Comparison of ENCODE assay signal across 30 mouse cellular contexts in genomic region chr2:10145514-10145913, GRCm38 (mm10). TPM values are rescaled to one million over a fixed set of nuclear protein-coding genes. Genes with fewer than 3 reads are reported as not detected.
DNase-seq lines count a peak whose midpoint lies in the region; ATAC-seq and TF ChIP-seq lines count a peak whose summit lies in the region.
"Had no signal": no experiment of that assay in that cellular context is flagged by ENCODE, and none has a peak within 500 bp of the region (broad histone marks: within the 10 kb centered on the region; RNA-seq: fewer than 3 reads in every experiment).

No protein-coding gene starts in this region.

- H3K4me2 ChIP-seq in limb, embryonic 12.5 days, result peak overlapping the region; percentile 19
- no peak overlapping the region for H3K4me2 ChIP-seq in limb, embryonic 14.5 days (replicated peaks; ENCODE audit: low read depth, low read length, severe bottlenecking)
- H3K4me2 ChIP-seq in stomach, embryonic 16.5 days (ENCODE audit: low read depth, low read length), result no peak overlapping the region
- H3K4me2 ChIP-seq: embryonic facial prominence, embryonic 15.5 days; forebrain, embryonic 12.5 days; heart, embryonic 13.5 days; hindbrain, embryonic 15.5 days; liver, embryonic 12.5 days had no signal

- 8% methylated on average over 6 of the region's 6 CpGs for WGBS in limb, embryonic 12.5 days
- 36% methylated on average over 6 of the region's 6 CpGs for WGBS in limb, embryonic 10.5 days
- WGBS in limb, embryonic 14.5 days, result 19% methylated on average over 6 of the region's 6 CpGs
- WGBS in stomach, embryonic 16.5 days, result 38% methylated on average over 6 of the region's 6 CpGs

- H3K4me1 ChIP-seq in limb, embryonic 12.5 days (replicated peaks), result peaks cover 16% of the 10 kb centered on the region
- H3K4me1 ChIP-seq in limb, embryonic 10.5 days, result peaks cover 17% of the 10 kb centered on the region
- H3K4me1 ChIP-seq in limb, embryonic 14.5 days (ENCODE audit: control insufficient read depth, insufficient read depth, low read length), result peaks cover 8% of the 10 kb centered on the region; the same call in 1 of the 2 replicates
- H3K4me1 ChIP-seq in stomach, embryonic 16.5 days (ENCODE audit: control insufficient read depth, insufficient read depth, low read length), result no peaks in the 10 kb centered on the region
- H3K4me1 ChIP-seq: forebrain, embryonic 12.5 days; heart, embryonic 13.5 days; hindbrain, embryonic 15.5 days; liver, embryonic 12.5 days had no signal

- no peaks in the 10 kb centered on the region for H3K36me3 ChIP-seq in limb, embryonic 12.5 days
- no peaks in the 10 kb centered on the region for H3K36me3 ChIP-seq in limb, embryonic 10.5 days
- no peaks in the 10 kb centered on the region for H3K36me3 ChIP-seq in limb, embryonic 14.5 days (ENCODE audit: control insufficient read depth, insufficient read depth, low read length)
- no peaks in the 10 kb centered on the region for H3K36me3 ChIP-seq in stomach, embryonic 16.5 days (ENCODE audit: control insufficient read depth, insufficient read depth, low read length)
- H3K36me3 ChIP-seq: embryonic facial prominence, embryonic 15.5 days; forebrain, embryonic 12.5 days; heart, embryonic 13.5 days; hindbrain, embryonic 10.5 days; hindbrain, embryonic 15.5 days; liver, embryonic 12.5 days had no signal

- intact Hi-C loops in heart, postnatal 10 days (cut with DNase I), result no loop called here

- H3K9me3 ChIP-seq in limb, embryonic 12.5 days, result no peaks in the 10 kb centered on the region
- no peaks in the 10 kb centered on the region for H3K9me3 ChIP-seq in limb, embryonic 10.5 days (replicated peaks)
- no peaks in the 10 kb centered on the region for H3K9me3 ChIP-seq in limb, embryonic 14.5 days (ENCODE audit: control insufficient read depth, low read length)
- H3K9me3 ChIP-seq in stomach, embryonic 16.5 days (replicated peaks; ENCODE audit: control insufficient read depth, low read length), result no peaks in the 10 kb centered on the region
- H3K9me3 ChIP-seq: embryonic facial prominence, embryonic 15.5 days; forebrain, embryonic 12.5 days; heart, embryonic 13.5 days; hindbrain, embryonic 10.5 days; hindbrain, embryonic 15.5 days; liver, embryonic 12.5 days had no signal

- no peak overlapping the region for H3K4me3 ChIP-seq in limb, embryonic 12.5 days (replicated peaks)
- no peak overlapping the region for H3K4me3 ChIP-seq in limb, embryonic 10.5 days
- H3K4me3 ChIP-seq in limb, embryonic 14.5 days (replicated peaks; ENCODE audit: low read length), result no peak overlapping the region
- no peak overlapping the region for H3K4me3 ChIP-seq in stomach, embryonic 16.5 days (replicated peaks; ENCODE audit: low read length)
- H3K4me3 ChIP-seq: embryonic facial prominence, embryonic 15.5 days; forebrain, embryonic 12.5 days; heart, adult 2 months; heart, embryonic 13.5 days; hindbrain, embryonic 10.5 days; hindbrain, embryonic 15.5 days; liver, embryonic 12.5 days had no signal

- peaks cover 19% of the 10 kb centered on the region for H3K27me3 ChIP-seq in limb, embryonic 12.5 days
- peaks cover 17% of the 10 kb centered on the region; the same call in 1 of the 2 replicates for H3K27me3 ChIP-seq in limb, embryonic 10.5 days (ENCODE audit: low read depth, poor library complexity, severe bottlenecking)
- H3K27me3 ChIP-seq in limb, embryonic 14.5 days (ENCODE audit: control insufficient read depth, insufficient read depth, low read length), result 0 out of 2 replicates have a peak, but pooled peaks cover 3% of the 10 kb centered on the region
- H3K27me3 ChIP-seq in stomach, embryonic 16.5 days (ENCODE audit: control insufficient read depth, insufficient read depth, low read length), result no peaks in the 10 kb centered on the region
- H3K27me3 ChIP-seq: heart, embryonic 13.5 days; hindbrain, embryonic 15.5 days; liver, embryonic 12.5 days had no signal

- peak; percentile 22 for DNase-seq in heart, adult 11 months
- DNase-seq in heart, postnatal 10 days, result no peak
- DNase-seq in limb, embryonic 10.5 days (ENCODE audit: low spot score), result no peak
- DNase-seq in limb, embryonic 14.5 days (ENCODE audit: low spot score), result peak; percentile 48
- no peak for DNase-seq in layer of hippocampus, adult 9-10 months (ENCODE audit: low spot score)
- no peak for DNase-seq in right cerebral cortex, postnatal 36 days (ENCODE audit: low spot score in 2 of 2)
- DNase-seq: adrenal gland, postnatal 25 days; cerebellum, adult 11-12 months; cerebellum, adult 9-11 months; forebrain, postnatal 0 days; gastrocnemius, postnatal 14 days; heart, adult 2 months; heart, postnatal 14 days; layer of hippocampus, adult 9-11 months; liver, postnatal 0 days; lung, postnatal 36 days; midbrain, embryonic 14.5 days; retina, postnatal 1 day; right cerebral cortex, postnatal 14 days had no signal

- no peak overlapping the region for H3K27ac ChIP-seq in limb, embryonic 12.5 days
- H3K27ac ChIP-seq in limb, embryonic 10.5 days, result no peak overlapping the region
- no peak overlapping the region for H3K27ac ChIP-seq in limb, embryonic 14.5 days (replicated peaks; ENCODE audit: low read depth, low read length)
- peak overlapping the region; percentile 15; the same call in 1 of the 2 replicates for H3K27ac ChIP-seq in stomach, embryonic 16.5 days (ENCODE audit: low read length)
- H3K27ac ChIP-seq: embryonic facial prominence, embryonic 15.5 days; forebrain, embryonic 12.5 days; heart, adult 2 months; heart, embryonic 13.5 days; hindbrain, embryonic 10.5 days; hindbrain, embryonic 15.5 days; liver, embryonic 12.5 days had no signal

- no peak overlapping the region for H3K9ac ChIP-seq in limb, embryonic 12.5 days (replicated peaks)
- H3K9ac ChIP-seq in limb, embryonic 14.5 days (ENCODE audit: low read depth, low read length, severe bottlenecking), result no peak overlapping the region
- H3K9ac ChIP-seq in stomach, embryonic 16.5 days (ENCODE audit: low read length), result no peak overlapping the region
- H3K9ac ChIP-seq: embryonic facial prominence, embryonic 15.5 days; forebrain, embryonic 12.5 days; forebrain, postnatal 0 days; heart, embryonic 13.5 days; hindbrain, embryonic 15.5 days; liver, embryonic 12.5 days; liver, postnatal 0 days had no signal

- 0 out of 2 replicates have a peak, but pooled peaks have one; percentile 18 for ATAC-seq in limb, embryonic 12.5 days (ENCODE audit: insufficient number of reproducible peaks, insufficient read depth, low FRiP score, low TSS enrichment, low read depth)
- no peak for ATAC-seq in limb, embryonic 14.5 days (ENCODE audit: low FRiP score, low read depth)
- no peak for ATAC-seq in stomach, embryonic 16.5 days (ENCODE audit: insufficient read depth, low FRiP score)
- ATAC-seq: forebrain, postnatal 0 days; liver, embryonic 12.5 days; liver, postnatal 0 days; Patski had no signal

- no peak for TF ChIP-seq POLR2A in limb, embryonic 14.5 days (IDR thresholded peaks at IDR 0.05; ENCODE audit: borderline replicate concordance, extremely low read depth, insufficient read depth, insufficient read length)

RNA-seq across cellular contexts. Expression of gene Itih5, which starts 7.9 kb away (rescaled TPM):
- 10 to 100 TPM; 33.3 to 35.8 TPM for total RNA-seq in heart, postnatal 10 days (2021)
- polyA plus RNA-seq in limb, embryonic 12.5 days (2016; fragmentation: Nextera tagmentation; extraction: Ambion mirVana), result 2.8 TPM in 2 replicates
- polyA plus RNA-seq in limb, embryonic 10.5 days (2016; fragmentation: Nextera tagmentation; extraction: Ambion mirVana), result 2.5 and 2.8 TPM in 2 replicates
- 12.2 and 13.5 TPM in 2 replicates for polyA plus RNA-seq in limb, embryonic 14.5 days (2012; rRNA removed)
- 14.5 and 15.8 TPM in 2 replicates for polyA plus RNA-seq in limb, embryonic 14.5 days (2014; fragmentation: Nextera tagmentation; extraction: Ambion mirVana)
- 30.0 and 35.2 TPM in 2 replicates for polyA plus RNA-seq in stomach, embryonic 16.5 days (2015; fragmentation: Nextera tagmentation; extraction: Ambion mirVana)
- total RNA-seq: MEL had no signal
- polyA plus RNA-seq: Patski had no signal

RNA-seq across cellular contexts. Expression of gene Itih2, which starts 14.3 kb away (rescaled TPM):
- total RNA-seq in heart, postnatal 10 days (2021), result under 1 TPM; 0.14 to 0.32 TPM
- polyA plus RNA-seq in limb, embryonic 12.5 days (2016; fragmentation: Nextera tagmentation; extraction: Ambion mirVana), result 0.16 and 0.35 TPM in 2 replicates
- polyA plus RNA-seq in limb, embryonic 10.5 days (2016; fragmentation: Nextera tagmentation; extraction: Ambion mirVana), result 0.23 TPM in 1 of 2 replicates, not detected in the other
- polyA plus RNA-seq in limb, embryonic 14.5 days (2012; rRNA removed), result 0.27 and 0.43 TPM in 2 replicates
- 0.19 TPM in 1 of 2 replicates, not detected in the other for polyA plus RNA-seq in limb, embryonic 14.5 days (2014; fragmentation: Nextera tagmentation; extraction: Ambion mirVana)
- 19.6 and 20.3 TPM in 2 replicates for polyA plus RNA-seq in stomach, embryonic 16.5 days (2015; fragmentation: Nextera tagmentation; extraction: Ambion mirVana)
- total RNA-seq: MEL; monocyte, adult 5-6 weeks had no signal

Comparison
In these comparisons a context has a peak if more than half of its experiments do, and no peak if none do; other contexts are left out.
1. DNase-seq: peak in heart, adult 11 months (single experiment) and limb, embryonic 14.5 days (single experiment); none in heart, postnatal 10 days (0 of 2), limb, embryonic 10.5 days (single experiment), layer of hippocampus, adult 9-10 months (single experiment) and right cerebral cortex, postnatal 36 days (0 of 2).
2. RNA of gene Itih2, which starts 14.3 kb away (polyA plus RNA-seq): 19.6 to 20.3 TPM in stomach, embryonic 16.5 days; 0.19 to 0.43 TPM in limb, embryonic 14.5 days, 0.16 to 0.35 TPM in limb, embryonic 12.5 days and 0.23 TPM in limb, embryonic 10.5 days; every median in the first group is over 10 times any median in the second.